Mouse (Mus musculus) lung, embryonic 14.5 days (tissue): ENCODE results near the gene Pgp. TPM values are rescaled to one million over a fixed set of nuclear protein-coding genes. Genes with fewer than 3 reads are reported as not detected.

ENCODE experiments used
- ATAC-seq: fragments of 200-750 bp; cut with Nextera tagmentation; 2 replicates; pipeline ENCODE4 v1.8.0; 2017; ENCODE audit warnings: mild to moderate bottlenecking, moderate TSS enrichment, moderate library complexity; ENCODE audit not compliant: insufficient read depth
- DNase-seq: peaks from one replicate; pipeline ENCODE4 v3.0.0-alpha.2; 2015
- H3K27ac ChIP-seq: fragments of 300-500 bp; sonication (generic); 2 replicates; pipeline ENCODE4 v1.5.1; 2014; ENCODE audit warnings: low read depth, mild to moderate bottlenecking, moderate library complexity
- H3K27me3 ChIP-seq: fragments of 300-500 bp; sonication (generic); 2 replicates; pipeline ENCODE4 v1.6.1; 2014; ENCODE audit warnings: low read length, control low read depth; ENCODE audit not compliant: insufficient read depth
- H3K36me3 ChIP-seq: fragments of 300-500 bp; sonication (generic); 2 replicates; pipeline ENCODE4 v1.6.1; 2014; ENCODE audit warnings: control low read depth; ENCODE audit not compliant: insufficient read depth
- H3K4me1 ChIP-seq: fragments of 300-500 bp; sonication (generic); 2 replicates; pipeline ENCODE4 v1.6.1; 2014; ENCODE audit warnings: antibody characterized with exemption, control low read depth; ENCODE audit not compliant: insufficient read depth
- H3K4me2 ChIP-seq: fragments of 300-500 bp; sonication (generic); 2 replicates; pipeline ENCODE4 v1.6.1; 2014; ENCODE audit warnings: mild to moderate bottlenecking
- H3K4me3 ChIP-seq: fragments of 300-500 bp; sonication (generic); 2 replicates; pipeline ENCODE4 v1.5.1; 2014; ENCODE audit warnings: low read depth, low read length
- H3K9ac ChIP-seq: fragments of 300-500 bp; sonication (generic); 2 replicates; pipeline ENCODE4 v1.6.1; 2014
- H3K9me3 ChIP-seq: fragments of 300-500 bp; sonication (generic); 2 replicates; pipeline ENCODE4 v1.6.1; 2016; ENCODE audit warnings: low read depth, low read length, control low read depth
- CTCF ChIP-seq: IDR thresholded peaks from 2 replicates; pipeline ENCODE4 v1.5.1; 2016; ENCODE audit warnings: antibody characterized with exemption, low read depth
- WGBS: fragments of 180-500 bp; shearing (Covaris S2); extraction: QIAGEN DNeasy Blood & Tissue Kit; methylation state at CpG from one replicate; pipeline ENCODE4 v1.1.7; 2014; 5-methylcytosine and 5-hydroxymethylcytosine counted together
- polyA plus RNA-seq: library from polyadenylated mRNA; unstranded; fragments of >200 nt; fragmentation: Nextera tagmentation; extraction: Ambion mirVana; gene quantifications from 2 replicates; pipeline ENCODE4 v1.2.1, GENCODE M21; 2014

The Pgp gene
- polyA plus RNA-seq, 1 experiment from 2014 or later, result 60.2 TPM

DNA sequence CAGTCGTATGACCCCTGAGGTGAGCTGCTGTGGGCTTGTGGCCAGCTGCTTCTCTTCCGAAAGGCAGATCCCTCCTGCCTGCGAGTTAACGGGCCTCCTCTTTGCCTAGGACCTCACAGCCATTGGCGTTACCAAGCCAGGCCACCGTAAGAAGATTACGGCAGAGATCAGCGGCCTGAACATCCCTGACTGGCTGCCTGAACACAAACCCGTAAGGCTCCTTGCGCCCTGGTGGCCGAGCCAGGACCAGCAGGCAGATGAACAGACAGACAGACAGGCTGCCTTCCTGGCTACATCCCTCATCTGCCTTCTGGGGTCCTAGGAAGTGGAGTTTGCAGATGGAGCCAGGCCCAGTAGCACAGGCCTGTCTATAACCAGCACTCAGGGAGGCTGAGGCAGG is 32.0 kb downstream of the Pgp start:
- DNase-seq, result no peak
- WGBS, result 37% methylated on average over 11 of the region's 11 CpGs
- no peaks in the 10 kb centered on the region for H3K36me3 ChIP-seq

DNA sequence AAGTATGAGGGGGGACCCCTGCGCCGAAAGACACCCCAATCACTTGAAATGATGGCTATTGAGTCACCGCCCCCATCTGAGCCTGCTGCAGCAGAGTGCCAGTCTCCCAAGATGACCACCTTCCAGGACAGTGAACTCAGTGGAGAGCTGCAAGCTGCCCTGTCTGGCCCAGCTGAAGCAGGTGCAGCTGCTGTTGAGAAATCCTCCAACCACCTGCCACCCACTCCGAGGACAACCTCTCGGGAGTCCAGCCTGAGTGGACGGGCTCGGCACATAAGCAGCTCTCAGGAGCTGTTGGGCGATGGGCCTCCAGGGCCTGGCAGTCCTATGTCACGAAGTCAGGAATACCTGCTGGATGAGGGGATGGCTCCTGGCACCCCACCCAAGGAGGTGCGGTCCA is 33.9 kb downstream of the Pgp start:
- no peaks in the 10 kb centered on the region for H3K9me3 ChIP-seq
- ATAC-seq (no peak), DNase-seq (no peak)
- no peak overlapping the region for H3K4me2 ChIP-seq
- no peaks in the 10 kb centered on the region for H3K4me1 ChIP-seq
- H3K9ac ChIP-seq, result no peak overlapping the region
- 86% methylated on average over 10 of the region's 10 CpGs for WGBS
- no peak overlapping the region for H3K4me3 ChIP-seq
- H3K36me3 ChIP-seq, result peaks cover 15% of the 10 kb centered on the region
- no peaks in the 10 kb centered on the region; the same call in 1 of the 2 replicates for H3K27me3 ChIP-seq
- no peak overlapping the region for H3K27ac ChIP-seq
- TF ChIP-seq CTCF, result no peak

More for the DNA sequence above, 32.0 kb downstream of the Pgp start:
- H3K9ac ChIP-seq, result no peak overlapping the region
- H3K4me2 ChIP-seq, result no peak overlapping the region
- no peaks in the 10 kb centered on the region; the same call in 1 of the 2 replicates for H3K27me3 ChIP-seq
- no peaks in the 10 kb centered on the region for H3K4me1 ChIP-seq
- H3K9me3 ChIP-seq, result no peaks in the 10 kb centered on the region
- no peak overlapping the region for H3K4me3 ChIP-seq
- no peak overlapping the region for H3K27ac ChIP-seq
- peak; percentile 50 for TF ChIP-seq CTCF
- ATAC-seq, result no peak

DNA sequence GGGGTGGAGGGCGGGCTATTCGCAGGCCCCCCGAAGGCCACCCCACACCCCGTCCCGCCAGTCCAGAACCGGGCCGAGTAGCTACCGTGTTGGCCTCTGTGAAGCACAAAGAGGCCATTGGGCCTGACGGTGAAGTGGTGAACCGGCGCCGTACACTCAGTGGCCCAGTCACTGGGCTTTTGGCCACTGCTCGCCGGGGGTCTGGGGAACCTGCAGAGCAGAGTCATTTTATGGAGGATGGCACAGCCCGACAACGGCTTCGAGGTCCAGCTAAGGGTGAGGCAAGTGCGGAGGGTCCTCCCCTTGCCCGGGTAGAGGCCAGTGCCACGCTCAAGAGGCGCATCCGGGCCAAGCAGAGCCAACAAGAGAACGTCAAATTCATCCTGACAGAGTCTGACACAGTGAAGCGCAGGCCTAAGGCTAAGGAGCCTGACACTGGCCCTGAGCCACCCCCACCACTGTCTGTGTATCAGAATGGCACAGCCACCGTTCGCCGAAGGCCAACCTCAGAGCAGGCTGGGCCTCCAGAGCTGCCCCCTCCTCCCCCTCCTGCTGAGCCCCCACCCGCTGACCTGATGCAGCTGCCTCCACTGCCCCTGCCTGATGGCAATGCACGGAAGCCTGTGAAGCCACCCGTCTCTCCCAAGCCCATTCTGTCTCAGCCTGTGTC is 35.2 kb downstream of the Pgp start:
- ATAC-seq, result no peak
- no peaks in the 10 kb centered on the region for H3K9me3 ChIP-seq
- 88% methylated on average over 30 of the region's 30 CpGs for WGBS

DNA sequence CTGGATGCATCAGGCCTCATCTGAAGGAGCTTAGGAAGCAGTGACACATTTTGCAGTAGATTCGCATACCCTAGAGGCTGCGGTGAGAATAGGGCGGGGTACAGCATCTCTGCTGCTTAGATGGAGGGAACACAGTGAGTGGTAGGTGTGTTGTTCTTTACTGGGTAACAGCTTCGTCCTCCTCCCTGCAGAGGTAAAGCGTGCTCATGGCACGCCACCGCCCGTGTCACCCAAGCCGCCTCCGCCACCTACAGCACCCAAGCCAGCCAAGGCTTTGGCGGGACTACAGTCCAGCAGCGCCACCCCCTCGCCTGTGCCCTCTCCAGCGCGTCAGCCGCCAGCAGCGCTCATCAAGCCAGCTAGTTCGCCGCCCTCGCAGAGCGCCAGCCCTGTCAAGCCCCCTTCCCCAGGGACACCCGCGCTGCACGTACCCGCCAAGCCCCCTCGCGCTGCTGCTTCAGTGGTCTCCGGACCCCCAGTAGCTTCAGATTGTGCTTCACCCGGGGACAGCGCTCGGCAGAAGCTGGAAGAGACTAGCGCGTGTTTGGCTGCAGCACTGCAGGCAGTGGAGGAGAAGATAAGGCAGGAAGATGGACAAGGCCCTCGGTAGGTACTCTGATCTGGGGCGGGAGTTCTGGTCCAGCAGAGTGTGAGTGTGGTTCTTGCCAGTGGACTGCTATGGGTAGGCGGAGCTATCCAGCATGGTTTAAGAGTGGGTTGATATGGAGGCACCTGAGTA is 36.3 kb downstream of the Pgp start:
- Histone ChIP-seq H3K27me3 (no peaks in the 10 kb centered on the region; the same call in 1 of the 2 replicates), H3K4me1 (no peaks in the 10 kb centered on the region), H3K4me3 (peak overlapping the region; percentile 4; the same call in 1 of the 2 replicates), H3K9ac (peak overlapping the region; percentile 20; the same call in 1 of the 2 replicates), H3K9me3 (no peaks in the 10 kb centered on the region), H3K36me3 (peaks cover 39% of the 10 kb centered on the region), H3K4me2 (peak overlapping the region; percentile 47), H3K27ac (no peak overlapping the region)
- ATAC-seq (0 out of 2 replicates have a peak, but pooled peaks have one; percentile 18), DNase-seq (no peak)
- TF ChIP-seq CTCF, result no peak
- 23% methylated on average over 36 of the region's 36 CpGs for WGBS

More for the DNA sequence above, 35.2 kb downstream of the Pgp start:
- H3K9ac ChIP-seq, result no peak overlapping the region
- H3K36me3 ChIP-seq, result peaks cover 28% of the 10 kb centered on the region
- no peak overlapping the region for H3K4me3 ChIP-seq
- TF ChIP-seq CTCF, result no peak
- H3K4me1 ChIP-seq, result no peaks in the 10 kb centered on the region
- no peak overlapping the region for H3K27ac ChIP-seq
- no peak overlapping the region for H3K4me2 ChIP-seq
- no peaks in the 10 kb centered on the region; the same call in 1 of the 2 replicates for H3K27me3 ChIP-seq
- no peak for DNase-seq

DNA sequence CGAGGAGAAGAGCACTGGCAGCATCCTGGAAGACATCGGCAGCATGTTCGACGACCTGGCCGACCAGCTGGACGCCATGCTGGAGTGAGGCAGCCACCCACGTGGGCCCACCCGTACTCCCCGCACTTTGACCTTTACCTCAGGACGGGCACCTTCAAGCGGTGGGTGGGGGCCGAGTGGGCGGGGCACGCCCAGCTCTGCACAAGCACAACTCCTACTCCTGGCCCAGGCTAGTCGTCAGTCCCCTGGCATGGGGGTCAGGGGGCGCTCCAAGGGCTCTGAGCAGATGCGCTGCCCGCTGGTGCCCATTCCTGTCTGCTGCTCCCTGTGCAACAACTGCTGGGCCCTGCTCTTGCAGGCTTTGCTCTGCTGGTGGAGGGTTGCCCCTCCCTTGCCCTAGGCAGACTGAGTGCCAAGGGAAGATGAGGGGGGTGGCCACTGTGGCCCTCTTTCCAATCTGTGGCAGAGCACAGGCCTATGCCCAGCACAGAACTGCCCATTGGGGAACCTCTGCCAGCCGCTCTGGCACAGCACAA is 37.0 kb downstream of the Pgp start:
- 0 out of 2 replicates have a peak, but pooled peaks have one; percentile 30 for ATAC-seq
- Histone ChIP-seq H3K9ac (no peak overlapping the region), H3K9me3 (no peaks in the 10 kb centered on the region), H3K36me3 (peaks cover 46% of the 10 kb centered on the region), H3K27me3 (no peaks in the 10 kb centered on the region; the same call in 1 of the 2 replicates), H3K27ac (no peak overlapping the region), H3K4me3 (0 out of 2 replicates have a peak overlapping the region, but pooled peaks have one; percentile 4), H3K4me2 (no peak overlapping the region), H3K4me1 (no peaks in the 10 kb centered on the region)
- DNase-seq, result no peak
- no peak for TF ChIP-seq CTCF
- WGBS, result 38% methylated on average over 19 of the region's 19 CpGs

DNA sequence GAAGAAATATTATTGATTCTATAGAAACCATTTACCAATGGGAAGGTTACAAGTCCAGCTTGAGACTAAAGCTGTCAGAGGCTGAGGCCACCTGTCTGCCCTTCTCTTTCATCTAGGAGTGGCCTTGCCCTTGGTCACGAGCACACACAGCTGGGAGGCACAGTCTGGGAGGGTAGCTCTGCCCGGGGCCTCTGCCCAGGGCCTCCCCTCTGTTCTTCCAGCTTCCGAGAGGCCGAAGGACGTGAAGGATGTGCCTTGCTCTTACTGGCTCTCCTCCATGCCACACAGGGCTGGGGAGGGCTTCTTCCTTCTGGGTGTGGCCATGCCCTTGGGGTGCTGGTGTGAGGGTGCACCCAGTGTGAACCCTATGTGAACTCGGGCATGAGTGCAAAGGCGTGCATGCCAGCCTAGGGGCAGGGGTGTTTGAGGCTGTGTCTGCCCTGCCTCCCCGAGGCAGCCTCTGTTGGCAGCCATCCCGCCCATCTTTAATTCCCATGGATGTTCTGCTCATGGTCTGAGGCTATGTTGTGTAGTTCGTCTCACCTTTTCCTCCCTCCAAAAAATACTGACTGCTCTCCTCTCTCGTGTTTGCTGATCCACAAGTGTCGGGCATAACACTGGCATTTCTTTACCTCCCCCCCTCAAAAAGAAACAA is 37.7 kb downstream of the Pgp start:
- Histone ChIP-seq H3K4me2 (no peak overlapping the region), H3K27me3 (no peaks in the 10 kb centered on the region; the same call in 1 of the 2 replicates), H3K9ac (no peak overlapping the region), H3K27ac (no peak overlapping the region), H3K36me3 (peaks cover 50% of the 10 kb centered on the region), H3K4me1 (no peaks in the 10 kb centered on the region), H3K4me3 (no peak overlapping the region), H3K9me3 (no peaks in the 10 kb centered on the region)
- TF ChIP-seq CTCF, result no peak
- WGBS, result 77% methylated on average over 12 of the region's 12 CpGs
- ATAC-seq, result no peak
- no peak for DNase-seq

DNA sequence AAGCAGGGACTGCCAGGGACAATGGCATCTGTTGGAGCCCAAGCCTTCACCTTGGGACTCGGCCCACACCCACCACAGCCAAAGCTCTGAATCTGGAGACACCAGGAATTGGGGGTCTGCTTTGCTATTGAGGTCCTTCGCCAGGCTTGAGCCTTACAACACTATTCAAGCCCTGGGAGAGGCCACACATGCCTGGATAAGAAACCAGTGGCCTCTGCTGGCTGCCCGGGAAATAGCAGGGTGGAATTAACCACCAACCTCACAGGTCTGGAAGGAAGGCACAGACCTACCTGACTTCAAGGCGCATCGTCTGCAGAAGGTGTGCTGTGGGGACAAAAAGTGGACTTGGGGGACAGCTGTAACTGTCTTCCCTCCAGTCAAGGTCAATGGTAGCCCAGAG is 43.4 kb downstream of the Pgp start:
- Histone ChIP-seq H3K4me1 (no peaks in the 10 kb centered on the region; the same call in 1 of the 2 replicates), H3K9me3 (no peaks in the 10 kb centered on the region), H3K4me2 (peak overlapping the region; percentile 48), H3K9ac (no peak overlapping the region), H3K27me3 (no peaks in the 10 kb centered on the region), H3K27ac (no peak overlapping the region), H3K4me3 (peak overlapping the region; percentile 24), H3K36me3 (peaks cover 96% of the 10 kb centered on the region)
- TF ChIP-seq CTCF, result peak; percentile 79
- peak; percentile 66; the same call in 1 of the 2 replicates for ATAC-seq
- 53% methylated on average over 5 of the region's 5 CpGs for WGBS
- DNase-seq, result peak; percentile 79
